Mouse (Mus musculus) lung, embryonic 15.5 days (tissue): ENCODE results near the gene Pfas. TPM values are rescaled to one million over a fixed set of nuclear protein-coding genes. Genes with fewer than 3 reads are reported as not detected.
"Not testable (repeated sequence)": the region's sequence is repeated elsewhere in the genome, so short reads cannot be mapped to it uniquely, and the experiment has no call there.

Experiments
- ATAC-seq: fragments of 200-750 bp; cut with Nextera tagmentation; 2 replicates; pipeline ENCODE4 v1.8.0; 2017; ENCODE audit warnings: moderate number of reproducible peaks, borderline replicate concordance; ENCODE audit not compliant: low FRiP score, low TSS enrichment; ENCODE audit errors: extremely low read depth
- H3K27ac ChIP-seq: fragments of 300-500 bp; sonication (generic); 2 replicates; pipeline ENCODE4 v1.5.1; 2015; ENCODE audit warnings: moderate library complexity, mild to moderate bottlenecking, inconsistent platforms
- H3K27me3 ChIP-seq: fragments of 300-500 bp; sonication (generic); 2 replicates; pipeline ENCODE4 v1.6.1; 2015; ENCODE audit warnings: inconsistent platforms
- H3K36me3 ChIP-seq: fragments of 300-500 bp; sonication (generic); 2 replicates; pipeline ENCODE4 v1.6.1; 2015; ENCODE audit warnings: inconsistent platforms
- H3K4me1 ChIP-seq: fragments of 300-500 bp; sonication (generic); 2 replicates; pipeline ENCODE4 v1.6.1; 2015; ENCODE audit warnings: inconsistent platforms
- H3K4me2 ChIP-seq: fragments of 300-500 bp; sonication (generic); 2 replicates; pipeline ENCODE4 v1.6.1; 2015; ENCODE audit warnings: inconsistent platforms, mild to moderate bottlenecking, moderate library complexity
- H3K4me3 ChIP-seq: fragments of 300-500 bp; sonication (generic); 2 replicates; pipeline ENCODE4 v1.5.1; 2015; ENCODE audit warnings: mild to moderate bottlenecking, inconsistent platforms
- H3K9ac ChIP-seq: fragments of 300-500 bp; sonication (generic); 2 replicates; pipeline ENCODE4 v1.6.1; 2015; ENCODE audit warnings: inconsistent platforms
- H3K9me3 ChIP-seq: fragments of 300-500 bp; sonication (generic); 2 replicates; pipeline ENCODE4 v1.6.1; 2016; ENCODE audit warnings: inconsistent platforms
- WGBS: fragments of 180-500 bp; shearing (Covaris S2); methylation state at CpG from one replicate; pipeline ENCODE4 v1.1.7; 2015; 5-methylcytosine and 5-hydroxymethylcytosine counted together
- microRNA-seq: library from miRNA; unstranded; fragments of <30 nt; microRNA quantifications from one replicate; pipeline ENCODE4, GENCODE M21; 2016
- polyA plus RNA-seq: library from polyadenylated mRNA; unstranded; fragments of >200 nt; fragmentation: Nextera tagmentation; extraction: Ambion mirVana; gene quantifications from 2 replicates; pipeline ENCODE4 v1.2.1, GENCODE M21; 2015

Pfas gene
- polyA plus RNA-seq, 1 experiment from 2014 or later = 33.4 TPM

- no peak overlapping the region for H3K4me3 ChIP-seq
- 16% methylated on average over 12 of the region's 12 CpGs for WGBS
- no peak for ATAC-seq
Observed at GRCm38 (mm10) chr11:68947542-68947993, 60.7 kb downstream of the Pfas start.

GRCm38 (mm10) chr11:68946806-68947440 lies 61.3 kb downstream of the Pfas start:
- Histone ChIP-seq H3K9me3 (no peaks in the 10 kb centered on the region), H3K9ac (no peak overlapping the region), H3K36me3 (peaks cover 6% of the 10 kb centered on the region; the same call in 1 of the 2 replicates), H3K4me1 (no peaks in the 10 kb centered on the region), H3K4me3 (no peak overlapping the region), H3K4me2 (peak overlapping the region; percentile 29; the same call in 1 of the 2 replicates), H3K27ac (no peak overlapping the region), H3K27me3 (peaks cover 26% of the 10 kb centered on the region; the same call in 1 of the 2 replicates)
- WGBS = 9% methylated on average over 14 of the region's 16 CpGs
- ATAC-seq = peak; percentile 31; the same call in 1 of the 2 replicates

More at GRCm38 (mm10) chr11:68947542-68947993, 60.7 kb downstream of the Pfas start:
- Histone ChIP-seq H3K27me3 (peaks cover 26% of the 10 kb centered on the region; the same call in 1 of the 2 replicates), H3K27ac (no peak overlapping the region), H3K36me3 (peaks cover 6% of the 10 kb centered on the region; the same call in 1 of the 2 replicates), H3K9ac (no peak overlapping the region), H3K4me2 (no peak overlapping the region), H3K4me1 (no peaks in the 10 kb centered on the region), H3K9me3 (no peaks in the 10 kb centered on the region)

GRCm38 (mm10) chr11:68946001-68946400 lies 62.3 kb downstream of the Pfas start:
- no peak for ATAC-seq
- WGBS = 88% methylated on average over 4 of the region's 4 CpGs
- H3K9ac ChIP-seq = no peak overlapping the region
- H3K27me3 ChIP-seq = peaks cover 26% of the 10 kb centered on the region; the same call in 1 of the 2 replicates
- H3K4me3 ChIP-seq = no peak overlapping the region
- H3K4me1 ChIP-seq = 0 out of 2 replicates have a peak, but pooled peaks cover under 1% of the 10 kb centered on the region
- H3K27ac ChIP-seq = no peak overlapping the region
- H3K4me2 ChIP-seq = no peak overlapping the region
- no peaks in the 10 kb centered on the region for H3K9me3 ChIP-seq
- H3K36me3 ChIP-seq = peaks cover 6% of the 10 kb centered on the region; the same call in 1 of the 2 replicates

DNA sequence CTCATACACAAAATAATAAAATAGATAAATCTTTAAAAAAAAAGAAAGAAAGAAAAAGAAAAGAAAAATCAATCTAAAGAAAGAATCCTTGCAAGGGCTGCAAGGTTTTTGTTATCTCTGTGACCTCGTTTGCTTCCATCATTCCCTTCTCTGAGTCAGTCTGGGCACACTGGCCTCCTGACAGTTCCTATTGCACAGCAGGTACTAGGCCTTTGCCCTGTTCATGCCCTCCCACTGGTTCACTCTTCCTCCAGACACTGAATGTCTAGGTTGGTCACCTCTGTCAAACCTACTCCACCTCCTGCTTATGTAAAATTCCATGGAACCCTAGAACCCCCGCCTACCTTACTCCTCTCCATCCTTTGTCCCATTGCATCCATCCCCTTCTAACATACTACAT lies 63.0 kb downstream of the Pfas start:
- WGBS = 56% methylated on average over 2 of the region's 2 CpGs
- ATAC-seq = no peak
- no peak overlapping the region for H3K27ac ChIP-seq

DNA sequence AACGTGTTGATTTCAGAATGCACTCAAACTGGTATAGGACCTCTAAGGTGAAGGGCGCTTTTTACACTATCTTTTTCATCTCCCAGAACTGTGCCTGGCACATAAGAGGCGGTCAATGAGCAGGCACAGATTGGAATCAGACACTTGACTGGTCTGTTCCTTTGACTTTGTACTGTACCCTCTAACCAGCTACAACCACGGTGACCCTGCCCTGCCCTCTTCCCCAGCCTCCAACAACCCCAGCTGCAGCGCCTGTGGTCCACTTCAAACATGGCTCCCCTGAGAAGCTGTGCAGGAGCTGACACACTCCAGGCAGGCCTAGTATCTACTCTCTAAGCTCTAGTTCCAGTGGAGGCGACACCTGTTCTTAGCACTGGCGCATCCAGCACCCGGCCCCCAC lies 65.5 kb downstream of the Pfas start:
- no peak for ATAC-seq
- H3K4me1 ChIP-seq = peaks cover 16% of the 10 kb centered on the region
- H3K36me3 ChIP-seq = peaks cover 3% of the 10 kb centered on the region; the same call in 1 of the 2 replicates
- no peak overlapping the region for H3K4me3 ChIP-seq
- no peak overlapping the region for H3K4me2 ChIP-seq
- 79% methylated on average over 8 of the region's 8 CpGs for WGBS
- no peaks in the 10 kb centered on the region for H3K9me3 ChIP-seq
- H3K9ac ChIP-seq = no peak overlapping the region
- H3K27me3 ChIP-seq = peaks cover 20% of the 10 kb centered on the region; the same call in 1 of the 2 replicates
- no peak overlapping the region for H3K27ac ChIP-seq

More for the DNA sequence above, 63.0 kb downstream of the Pfas start:
- Histone ChIP-seq H3K4me2 (no peak overlapping the region), H3K27me3 (peaks cover 26% of the 10 kb centered on the region; the same call in 1 of the 2 replicates), H3K4me1 (peaks cover 8% of the 10 kb centered on the region), H3K9ac (no peak overlapping the region), H3K36me3 (peaks cover 6% of the 10 kb centered on the region; the same call in 1 of the 2 replicates), H3K4me3 (no peak overlapping the region), H3K9me3 (no peaks in the 10 kb centered on the region)

DNA sequence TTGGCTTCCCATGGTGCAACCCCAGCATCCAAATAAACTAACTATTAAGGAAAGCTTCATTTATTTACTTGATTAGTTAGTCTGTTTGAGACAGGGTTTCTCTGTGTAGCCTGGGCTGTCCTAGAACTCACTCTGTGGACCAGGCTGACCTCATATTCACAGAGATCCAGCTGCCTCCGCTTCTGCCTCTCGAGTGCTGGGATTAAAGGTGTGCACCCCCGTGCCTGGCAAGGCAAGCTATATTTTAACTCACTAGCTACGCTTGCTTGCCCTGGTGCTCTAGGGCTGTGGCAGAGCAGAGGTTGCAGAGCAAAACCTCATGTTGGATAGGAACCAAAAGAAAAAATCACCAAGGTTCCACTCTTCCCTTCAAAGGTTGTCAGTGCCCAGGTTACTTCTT lies 67.7 kb downstream of the Pfas start:
- Histone ChIP-seq H3K9me3 (no peaks in the 10 kb centered on the region), H3K9ac (peak overlapping the region; percentile 52; the same call in 1 of the 2 replicates), H3K36me3 (no peaks in the 10 kb centered on the region), H3K4me3 (peak overlapping the region; percentile 47), H3K4me2 (peak overlapping the region; percentile 62), H3K4me1 (peaks cover 16% of the 10 kb centered on the region), H3K27ac (no peak overlapping the region), H3K27me3 (0 out of 2 replicates have a peak, but pooled peaks cover under 1% of the 10 kb centered on the region)
- WGBS = 46% methylated on average over 4 of the region's 4 CpGs
- ATAC-seq = no peak

- ATAC-seq = peak; percentile 99
- H3K4me2 ChIP-seq = peak overlapping the region; percentile 62
- peaks cover 16% of the 10 kb centered on the region for H3K4me1 ChIP-seq
- H3K4me3 ChIP-seq = peak overlapping the region; percentile 47
- no peaks in the 10 kb centered on the region for H3K9me3 ChIP-seq
- 2% methylated on average over 16 of the region's 16 CpGs for WGBS
- no peaks in the 10 kb centered on the region for H3K27me3 ChIP-seq
- H3K36me3 ChIP-seq = no peaks in the 10 kb centered on the region
- H3K27ac ChIP-seq = peak overlapping the region; percentile 68
- H3K9ac ChIP-seq = peak overlapping the region; percentile 52
Observed at GRCm38 (mm10) chr11:68939451-68940304, 68.6 kb downstream of the Pfas start.

DNA sequence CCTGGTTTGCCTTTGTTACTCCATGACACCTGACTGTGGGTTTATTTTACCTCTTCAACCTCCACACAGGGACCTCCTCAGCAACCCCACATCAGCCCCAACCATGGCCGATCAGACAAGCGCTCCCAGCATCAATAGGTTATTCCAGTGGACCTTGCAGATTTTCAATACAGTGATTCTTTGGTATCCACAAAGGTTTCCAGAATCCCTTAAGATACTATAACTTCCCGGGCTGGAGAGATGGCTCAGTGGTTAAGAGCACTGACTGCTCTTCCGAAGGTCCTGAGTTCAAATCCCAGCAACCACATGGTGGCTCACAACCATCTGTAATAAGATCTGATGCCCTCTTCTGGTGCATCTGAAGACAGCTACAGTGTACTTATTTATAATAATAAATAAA lies 71.3 kb downstream of the Pfas start:
- H3K36me3 ChIP-seq, H3K4me3 ChIP-seq, H3K9me3 ChIP-seq, H3K27ac ChIP-seq, ATAC-seq, H3K4me2 ChIP-seq, H3K27me3 ChIP-seq, H3K9ac ChIP-seq: not testable (repeated sequence)
- H3K4me1 ChIP-seq = peaks cover 16% of the 10 kb centered on the region
- WGBS = 82% methylated on average over 4 of the region's 4 CpGs

Small RNA genes lying within 50 kb of the gene (microRNA-seq; reads per million reads assigned to microRNA genes)
- gene Mir3062 = 3.5 reads per million, percentile 16 among the genes with 10 or more reads in this experiment

Other genes with a start within 250 kb of the Pfas start
- 72.8 and 77.1 TPM in 2 replicates for gene Ndel1, start 136.6 kb downstream of the Pfas start, polyA plus RNA-seq
- gene Rnf222, start 119.9 kb downstream of the Pfas start, polyA plus RNA-seq = 0.16 TPM in 2 replicates
- 880 and 922 TPM in 2 replicates for gene Rpl26, start 106.9 kb downstream of the Pfas start, polyA plus RNA-seq
- gene Odf4, start 81.4 kb downstream of the Pfas start, polyA plus RNA-seq = not detected in 2 replicates
- gene Arhgef15, start 51.0 kb downstream of the Pfas start, polyA plus RNA-seq = 21.2 and 24.4 TPM in 2 replicates
- 2.8 and 3.1 TPM in 2 replicates for gene Slc25a35, start 40.3 kb downstream of the Pfas start, polyA plus RNA-seq
- 46.2 and 46.6 TPM in 2 replicates for gene Rangrf, start 33.3 kb downstream of the Pfas start, polyA plus RNA-seq
- 53.3 and 54.7 TPM in 2 replicates for gene Ctc1, start 7.5 kb upstream of the Pfas start, polyA plus RNA-seq
- gene Aurkb, start 37.2 kb upstream of the Pfas start, polyA plus RNA-seq = 207 and 211 TPM in 2 replicates
- gene Borcs6, start 51.3 kb upstream of the Pfas start, polyA plus RNA-seq = 9.1 and 10.3 TPM in 2 replicates
- gene Tmem107, start 62.3 kb upstream of the Pfas start, polyA plus RNA-seq = 69.3 and 71.1 TPM in 2 replicates
- gene Vamp2, start 80.0 kb upstream of the Pfas start, polyA plus RNA-seq = 61.6 and 66.6 TPM in 2 replicates
- 21.7 and 24.0 TPM in 2 replicates for gene Per1, start 86.8 kb upstream of the Pfas start, polyA plus RNA-seq
- gene Hes7, start 111.9 kb upstream of the Pfas start, polyA plus RNA-seq = 0.52 and 0.60 TPM in 2 replicates
- 0.36 and 0.57 TPM in 2 replicates for gene 9130213A22Rik, start 114.1 kb upstream of the Pfas start, polyA plus RNA-seq
- gene Aloxe3, start 117.4 kb upstream of the Pfas start, polyA plus RNA-seq = 0.16 and 0.53 TPM in 2 replicates
- gene Alox12b, start 148.5 kb upstream of the Pfas start, polyA plus RNA-seq = not detected in 2 replicates
- gene Alox8, start 189.4 kb upstream of the Pfas start, polyA plus RNA-seq = 0.29 and 0.67 TPM in 2 replicates
- gene Gucy2e, start 228.6 kb upstream of the Pfas start, polyA plus RNA-seq = 0.07 and 0.08 TPM in 2 replicates